Mouse (Mus musculus) right cerebral cortex, adult 2 months (tissue): ENCODE results near the gene Pax7.

Experiments
- DNase-seq, 2 experiments: peaks; one replicate each; pipeline ENCODE4 v3.0.0; 2021 to 2022; ENCODE audit warnings: low spot score in 2 of 2

Pax7 gene

GRCm38 (mm10) chr4:139833036-139833634, at the start of gene Pax7:
Gene Pax7 (minus strand): TSS chr4:139833528.
- no peak for DNase-seq

- DNase-seq: no peak
Observed at GRCm38 (mm10) chr4:139881796-139882195, 48.5 kb upstream of the Pax7 start.

- no peak for DNase-seq
Observed at GRCm38 (mm10) chr4:139879324-139879723, 46.0 kb upstream of the Pax7 start.

- DNase-seq: no peak
Observed at GRCm38 (mm10) chr4:139878443-139878842, 45.1 kb upstream of the Pax7 start.

- peak; percentile 85 to 86 for DNase-seq
Observed at GRCm38 (mm10) chr4:139877269-139877668, 43.9 kb upstream of the Pax7 start.

GRCm38 (mm10) chr4:139872595-139872994, 39.3 kb upstream of the Pax7 start:
- DNase-seq: peak; percentile 57 to 62

- DNase-seq: no peak
Observed at GRCm38 (mm10) chr4:139871699-139872098, 38.4 kb upstream of the Pax7 start.

GRCm38 (mm10) chr4:139863218-139863617, 29.9 kb upstream of the Pax7 start:
- no peak for DNase-seq

GRCm38 (mm10) chr4:139858635-139859176, 25.4 kb upstream of the Pax7 start:
- peak; percentile 86 to 93 for DNase-seq

- no peak for DNase-seq
Observed at GRCm38 (mm10) chr4:139852219-139853035, 19.1 kb upstream of the Pax7 start.

- DNase-seq: peak in 1 of 2 experiments; percentile 26
Observed at GRCm38 (mm10) chr4:139851387-139851786, 18.1 kb upstream of the Pax7 start.

- DNase-seq: no peak
Observed at GRCm38 (mm10) chr4:139850547-139851170, 17.3 kb upstream of the Pax7 start.

GRCm38 (mm10) chr4:139843456-139843855, 10.1 kb upstream of the Pax7 start:
- no peak for DNase-seq

GRCm38 (mm10) chr4:139842919-139843318, 9.6 kb upstream of the Pax7 start:
- DNase-seq: no peak

- no peak for DNase-seq
Observed at GRCm38 (mm10) chr4:139840939-139841500, 7.7 kb upstream of the Pax7 start.

- DNase-seq: no peak
Observed at GRCm38 (mm10) chr4:139840442-139840841, 7.1 kb upstream of the Pax7 start.

- no peak for DNase-seq
Observed at GRCm38 (mm10) chr4:139836681-139837080, 3.4 kb upstream of the Pax7 start.

- no peak for DNase-seq
Observed at GRCm38 (mm10) chr4:139836196-139836595, 2.9 kb upstream of the Pax7 start.

- DNase-seq: no peak
Observed at GRCm38 (mm10) chr4:139833817-139834401, 581 bp upstream of the Pax7 start.

GRCm38 (mm10) chr4:139832281-139833035, 870 bp downstream of the Pax7 start:
- DNase-seq: no peak
